Mouse (Mus musculus): Measurements from ENCODE around the gene Psma6. TPM values are rescaled to one million over a fixed set of nuclear protein-coding genes. Genes with fewer than 3 reads are reported as not detected.
A peak's percentile ranks its signal among the peaks of the same experiment; 100 is the strongest.

Psma6 gene
- polyA plus RNA-seq, 1 experiment: 20.1 TPM

DNA sequence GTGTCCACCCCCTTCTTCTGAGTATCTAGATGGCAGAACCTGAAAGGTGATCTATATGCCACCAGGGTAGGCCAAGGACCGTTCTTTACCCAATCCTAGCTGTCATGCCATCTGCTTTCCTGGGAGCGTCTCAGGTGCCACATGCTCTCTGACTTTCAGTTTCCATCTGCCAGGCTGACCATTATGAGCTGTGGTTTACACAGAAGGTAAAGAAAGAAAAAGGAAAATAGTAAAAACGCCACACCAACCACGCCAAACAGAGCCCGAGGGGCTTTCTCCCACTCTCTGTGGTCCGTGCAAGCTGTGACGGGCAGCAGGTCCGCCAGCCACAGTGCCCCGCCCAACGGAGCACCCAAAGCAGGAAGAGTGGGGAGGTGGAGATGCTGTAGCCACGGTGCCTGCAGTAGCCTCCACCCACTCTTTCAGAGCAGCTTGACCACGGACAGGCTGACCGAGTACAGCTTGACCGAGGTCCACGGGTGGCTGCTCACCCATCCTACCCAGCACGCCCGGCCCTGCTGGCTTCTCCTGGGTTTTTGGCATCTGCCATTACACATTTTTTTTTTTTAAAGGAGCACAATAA is 81.5 kb downstream of the Psma6 start:
- Histone ChIP-seq H3K4me3 (ENCODE audit: extremely low read depth, insufficient read depth, insufficient read length) (peak overlapping the region; percentile 58), H3K27me3 (ENCODE audit: control insufficient read depth, insufficient read depth, low read length) (no peaks in the 10 kb centered on the region), H3K4me1 (ENCODE audit: control insufficient read depth, insufficient read depth, insufficient read length) (peaks cover 28% of the 10 kb centered on the region; the same call in 1 of the 2 replicates), H3K27ac (ENCODE audit: insufficient read depth, low read length) (peak overlapping the region; percentile 72), H3K36me3 (ENCODE audit: control insufficient read depth, insufficient read depth, low read length) (no peaks in the 10 kb centered on the region)
- 20% methylated on average over 17 of the region's 17 CpGs for WGBS
- TF ChIP-seq CTCF (IDR thresholded peaks at IDR 0.05; ENCODE audit: extremely low read depth, insufficient read depth, insufficient read length, insufficient replicate concordance) (no peak), POLR2A (IDR thresholded peaks at IDR 0.05; ENCODE audit: low read depth, low read length) (peak; percentile 50; the same call in 1 of the 2 replicates)
- peak in 1 of 2 experiments; percentile 59 for DNase-seq (ENCODE audit: low read depth in 1 of 2, low spot score in 2 of 2)

DNA sequence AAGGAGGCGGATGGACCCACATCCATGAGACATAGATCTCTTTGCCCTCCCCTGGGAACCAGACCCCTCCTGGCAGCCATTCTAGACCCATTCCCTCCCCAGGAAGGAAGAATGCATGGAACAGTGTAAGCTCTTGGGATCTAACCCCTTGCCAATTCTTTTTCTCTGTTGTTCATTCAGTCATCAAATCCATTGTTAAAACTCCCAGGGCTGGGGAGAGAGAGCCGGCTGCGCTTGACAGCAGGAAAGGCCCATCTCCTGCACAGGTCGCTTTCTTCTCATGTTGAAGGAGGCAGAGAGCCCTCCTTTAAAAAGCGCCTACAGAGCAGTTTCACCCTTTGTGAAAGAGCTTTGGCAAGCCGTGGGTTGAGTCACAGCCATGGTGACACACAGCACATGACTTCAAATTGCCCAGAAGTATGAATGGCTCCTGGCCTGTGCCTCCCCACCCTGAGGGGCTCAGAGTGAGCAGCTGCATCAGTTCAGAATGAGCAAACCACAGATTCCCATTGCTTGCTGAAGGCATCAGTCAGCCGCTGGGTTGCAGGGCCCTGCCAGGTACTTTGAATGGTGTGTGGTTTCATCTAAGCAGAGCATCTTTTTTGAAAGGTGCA is 82.2 kb downstream of the Psma6 start:
- WGBS: 62% methylated on average over 7 of the region's 7 CpGs
- TF ChIP-seq POLR2A (IDR thresholded peaks at IDR 0.05; ENCODE audit: low read depth, low read length) (no peak), CTCF (IDR thresholded peaks at IDR 0.05; ENCODE audit: extremely low read depth, insufficient read depth, insufficient read length, insufficient replicate concordance) (no peak)
- peak overlapping the region; percentile 6; the same call in 1 of the 2 replicates for H3K27ac ChIP-seq (ENCODE audit: insufficient read depth, low read length)
- no peaks in the 10 kb centered on the region for H3K36me3 ChIP-seq (ENCODE audit: control insufficient read depth, insufficient read depth, low read length)
- no peak for DNase-seq (ENCODE audit: low read depth in 1 of 2, low spot score in 2 of 2)
- no peaks in the 10 kb centered on the region for H3K27me3 ChIP-seq (ENCODE audit: control insufficient read depth, insufficient read depth, low read length)
- H3K4me1 ChIP-seq (ENCODE audit: control insufficient read depth, insufficient read depth, insufficient read length): peaks cover 28% of the 10 kb centered on the region; the same call in 1 of the 2 replicates
- H3K4me3 ChIP-seq (ENCODE audit: extremely low read depth, insufficient read depth, insufficient read length): no peak overlapping the region

DNA sequence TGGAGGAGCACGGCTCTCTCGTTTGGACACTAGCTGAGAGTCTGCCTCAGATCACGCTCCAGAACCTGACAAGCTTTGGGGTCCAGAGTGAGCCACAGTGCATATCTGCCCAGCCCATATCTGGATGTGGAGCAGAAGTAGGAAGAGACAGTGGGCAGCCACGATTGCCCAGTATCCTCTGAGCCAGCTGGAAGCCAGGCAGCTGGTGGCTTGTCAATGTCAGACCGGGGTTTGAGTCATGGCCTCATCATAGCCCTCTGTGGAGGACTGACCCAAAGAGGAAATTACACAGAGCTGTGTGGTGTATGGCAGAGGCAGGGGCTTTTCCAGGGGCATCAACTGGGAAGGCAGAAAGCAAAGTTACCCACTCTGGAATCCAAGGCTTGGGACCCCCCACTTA is 82.8 kb downstream of the Psma6 start:
- no peak for DNase-seq (ENCODE audit: low read depth in 1 of 2, low spot score in 2 of 2)
- H3K4me1 ChIP-seq (ENCODE audit: control insufficient read depth, insufficient read depth, insufficient read length): peaks cover 28% of the 10 kb centered on the region; the same call in 1 of the 2 replicates
- H3K27ac ChIP-seq (ENCODE audit: insufficient read depth, low read length): peak overlapping the region; percentile 6; the same call in 1 of the 2 replicates
- H3K27me3 ChIP-seq (ENCODE audit: control insufficient read depth, insufficient read depth, low read length): no peaks in the 10 kb centered on the region
- no peak overlapping the region for H3K4me3 ChIP-seq (ENCODE audit: extremely low read depth, insufficient read depth, insufficient read length)
- WGBS: 59% methylated on average over 5 of the region's 5 CpGs
- TF ChIP-seq POLR2A (IDR thresholded peaks at IDR 0.05; ENCODE audit: low read depth, low read length) (no peak), CTCF (IDR thresholded peaks at IDR 0.05; ENCODE audit: extremely low read depth, insufficient read depth, insufficient read length, insufficient replicate concordance) (no peak)
- H3K36me3 ChIP-seq (ENCODE audit: control insufficient read depth, insufficient read depth, low read length): no peaks in the 10 kb centered on the region

DNA sequence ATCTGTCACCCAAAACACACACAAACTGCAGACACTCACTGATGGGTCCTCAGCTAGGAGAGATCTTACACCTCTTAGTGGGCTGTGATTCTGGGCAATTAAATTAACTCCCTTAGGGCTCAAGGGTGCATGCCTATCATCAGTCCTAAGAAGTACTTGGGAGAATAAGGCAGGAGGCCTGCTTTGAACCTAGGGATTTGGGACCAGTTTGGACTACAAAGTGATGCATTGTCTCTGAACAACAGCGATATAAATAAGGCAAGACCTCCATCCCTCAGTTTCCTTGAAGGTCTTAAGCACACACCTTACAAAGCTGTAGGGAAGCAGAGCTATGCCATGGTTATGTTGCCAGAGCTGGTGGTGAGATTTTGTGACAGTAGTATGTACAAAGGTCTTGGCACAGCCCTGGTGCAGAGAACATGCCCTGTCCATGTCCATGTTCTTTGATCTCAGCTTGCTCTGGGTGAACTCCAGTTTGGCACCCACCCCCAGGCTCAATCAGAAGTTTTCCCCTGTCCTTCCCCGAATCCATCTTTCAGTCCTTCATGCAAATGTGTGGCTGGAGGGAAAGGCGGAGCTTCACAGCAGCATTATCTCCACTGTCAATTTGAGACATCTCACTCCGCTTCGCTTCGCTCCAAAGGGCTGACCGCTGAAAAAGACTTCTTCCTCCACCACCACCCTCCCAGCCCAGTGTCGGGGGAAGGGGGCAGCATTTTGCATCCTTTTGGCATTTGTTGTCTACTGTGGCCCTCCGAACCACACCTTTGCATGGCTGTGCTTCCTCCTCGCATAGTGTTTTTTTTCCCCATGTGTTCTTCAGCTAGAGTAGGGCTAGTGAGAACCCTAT is 83.5 kb downstream of the Psma6 start:
- Histone ChIP-seq H3K27me3 (ENCODE audit: control insufficient read depth, insufficient read depth, low read length) (no peaks in the 10 kb centered on the region), H3K27ac (ENCODE audit: insufficient read depth, low read length) (no peak overlapping the region), H3K4me1 (ENCODE audit: control insufficient read depth, insufficient read depth, insufficient read length) (peaks cover 28% of the 10 kb centered on the region; the same call in 1 of the 2 replicates), H3K36me3 (ENCODE audit: control insufficient read depth, insufficient read depth, low read length) (no peaks in the 10 kb centered on the region), H3K4me3 (ENCODE audit: extremely low read depth, insufficient read depth, insufficient read length) (no peak overlapping the region)
- no peak for TF ChIP-seq POLR2A (IDR thresholded peaks at IDR 0.05; ENCODE audit: low read depth, low read length)
- no peak for TF ChIP-seq CTCF (IDR thresholded peaks at IDR 0.05; ENCODE audit: extremely low read depth, insufficient read depth, insufficient read length, insufficient replicate concordance)
- DNase-seq (ENCODE audit: low read depth in 1 of 2, low spot score in 2 of 2): no peak
- WGBS: 83% methylated on average over 10 of the region's 10 CpGs

Other genes with a start within 250 kb of the Psma6 start
- gene Srp54b, start 229.1 kb upstream of the Psma6 start, polyA plus RNA-seq (2012; rRNA removed): 15.2 and 16.2 TPM in 2 replicates
- not detected in 2 replicates for gene 1700047I17Rik2, start 184.6 kb upstream of the Psma6 start, polyA plus RNA-seq (2012; rRNA removed)
- gene Srp54c, start 154.1 kb upstream of the Psma6 start, polyA plus RNA-seq (2012; rRNA removed): 2.6 and 3.8 TPM in 2 replicates
- gene 1110008L16Rik, start 84.6 kb upstream of the Psma6 start, polyA plus RNA-seq (2012; rRNA removed): 1.4 and 1.7 TPM in 2 replicates
- gene Ppp2r3c, start 81.2 kb upstream of the Psma6 start, polyA plus RNA-seq (2012; rRNA removed): 1.1 and 1.2 TPM in 2 replicates
- 287 and 388 TPM in 2 replicates for gene Nfkbia, start 108.4 kb downstream of the Psma6 start, polyA plus RNA-seq (2012; rRNA removed)
- gene Aldoart2, start 181.0 kb downstream of the Psma6 start, polyA plus RNA-seq (2012; rRNA removed): not detected in 2 replicates
- gene Insm2, start 215.2 kb downstream of the Psma6 start, polyA plus RNA-seq (2012; rRNA removed): not detected in 2 replicates

All from spleen, adult 2 months (tissue).